Mouse (Mus musculus): Measurements from ENCODE around the gene Acap2. TPM values are rescaled to one million over a fixed set of nuclear protein-coding genes. Genes with fewer than 3 reads are reported as not detected.
A peak's percentile ranks its signal among the peaks of the same experiment; 100 is the strongest.

Gene Acap2
- polyA plus RNA-seq, 1 experiment from 2014 or later, result 26.3 TPM

- Histone ChIP-seq H3K4me3 (ENCODE audit: low read depth, low read length) (peak overlapping the region; percentile 94), H3K4me2 (ENCODE audit: low read depth, low read length) (peak overlapping the region; percentile 83), H3K27ac (replicated peaks; ENCODE audit: low read depth, low read length) (peak overlapping the region; percentile 95), H3K9me3 (ENCODE audit: control insufficient read depth, low read length) (no peaks in the 10 kb centered on the region), H3K4me1 (ENCODE audit: control insufficient read depth, insufficient read depth, low read length) (peaks cover 13% of the 10 kb centered on the region; the same call in 1 of the 2 replicates), H3K36me3 (ENCODE audit: control insufficient read depth, insufficient read depth, low read length) (no peaks in the 10 kb centered on the region), H3K27me3 (replicated peaks; ENCODE audit: control insufficient read depth, insufficient read depth, low read length) (no peaks in the 10 kb centered on the region), H3K9ac (ENCODE audit: low read depth, low read length) (peak overlapping the region; percentile 94)
- peak; percentile 16 for ATAC-seq (ENCODE audit: low read depth)
- WGBS, result under 1% methylated on average over 39 of the region's 56 CpGs
- DNase-seq (ENCODE audit: low spot score), result peak; percentile 53
Observed at GRCm38 (mm10) chr16:31199926-31200789, 887 bp downstream of the Acap2 start.

- H3K9me3 ChIP-seq (ENCODE audit: control insufficient read depth, low read length), result no peaks in the 10 kb centered on the region
- 7% methylated on average over 14 of the region's 14 CpGs for WGBS
Observed at GRCm38 (mm10) chr16:31199591-31199925, 1.5 kb downstream of the Acap2 start.

GRCm38 (mm10) chr16:31196971-31197370, 4.1 kb downstream of the Acap2 start:
- ATAC-seq (ENCODE audit: low read depth), result no peak
- no peak overlapping the region for H3K4me3 ChIP-seq (ENCODE audit: low read depth, low read length)
- H3K27ac ChIP-seq (replicated peaks; ENCODE audit: low read depth, low read length), result no peak overlapping the region
- no peak overlapping the region for H3K4me2 ChIP-seq (ENCODE audit: low read depth, low read length)
- 53% methylated on average over 3 of the region's 3 CpGs for WGBS
- H3K9ac ChIP-seq (ENCODE audit: low read depth, low read length), result no peak overlapping the region
- peaks cover 23% of the 10 kb centered on the region for H3K4me1 ChIP-seq (ENCODE audit: control insufficient read depth, insufficient read depth, low read length)
- H3K36me3 ChIP-seq (ENCODE audit: control insufficient read depth, insufficient read depth, low read length), result no peaks in the 10 kb centered on the region
- DNase-seq (ENCODE audit: low spot score), result no peak
- H3K9me3 ChIP-seq (ENCODE audit: control insufficient read depth, low read length), result no peaks in the 10 kb centered on the region
- no peaks in the 10 kb centered on the region for H3K27me3 ChIP-seq (replicated peaks; ENCODE audit: control insufficient read depth, insufficient read depth, low read length)

More at GRCm38 (mm10) chr16:31199591-31199925, 1.5 kb downstream of the Acap2 start:
- H3K4me1 ChIP-seq (ENCODE audit: control insufficient read depth, insufficient read depth, low read length), result peaks cover 13% of the 10 kb centered on the region; the same call in 1 of the 2 replicates
- H3K27ac ChIP-seq (replicated peaks; ENCODE audit: low read depth, low read length), result peak overlapping the region; percentile 95
- no peak for ATAC-seq (ENCODE audit: low read depth)
- no peaks in the 10 kb centered on the region for H3K27me3 ChIP-seq (replicated peaks; ENCODE audit: control insufficient read depth, insufficient read depth, low read length)
- H3K36me3 ChIP-seq (ENCODE audit: control insufficient read depth, insufficient read depth, low read length), result no peaks in the 10 kb centered on the region
- H3K4me3 ChIP-seq (ENCODE audit: low read depth, low read length), result peak overlapping the region; percentile 94
- DNase-seq (ENCODE audit: low spot score), result peak; percentile 55
- H3K9ac ChIP-seq (ENCODE audit: low read depth, low read length), result peak overlapping the region; percentile 94
- H3K4me2 ChIP-seq (ENCODE audit: low read depth, low read length), result peak overlapping the region; percentile 83

GRCm38 (mm10) chr16:31192526-31192925, 8.5 kb downstream of the Acap2 start:
- 0 out of 2 replicates have a peak overlapping the region, but pooled peaks have one; percentile 59 for H3K27ac ChIP-seq (replicated peaks; ENCODE audit: low read depth, low read length)
- WGBS, result 43% methylated on average over 3 of the region's 3 CpGs

GRCm38 (mm10) chr16:31191818-31192217, 9.2 kb downstream of the Acap2 start:
- Histone ChIP-seq H3K9me3 (ENCODE audit: control insufficient read depth, low read length) (no peaks in the 10 kb centered on the region), H3K4me1 (ENCODE audit: control insufficient read depth, insufficient read depth, low read length) (peaks cover 15% of the 10 kb centered on the region), H3K27ac (replicated peaks; ENCODE audit: low read depth, low read length) (peak overlapping the region; percentile 59; the same call in 1 of the 2 replicates), H3K27me3 (replicated peaks; ENCODE audit: control insufficient read depth, insufficient read depth, low read length) (no peaks in the 10 kb centered on the region), H3K36me3 (ENCODE audit: control insufficient read depth, insufficient read depth, low read length) (no peaks in the 10 kb centered on the region), H3K4me2 (ENCODE audit: low read depth, low read length) (no peak overlapping the region; the same call in 1 of the 2 replicates), H3K4me3 (ENCODE audit: low read depth, low read length) (no peak overlapping the region), H3K9ac (ENCODE audit: low read depth, low read length) (no peak overlapping the region)
- DNase-seq (ENCODE audit: low spot score) (no peak), ATAC-seq (ENCODE audit: low read depth) (no peak; the same call in 1 of the 2 replicates)
- 40% methylated on average over 6 of the region's 6 CpGs for WGBS

More at GRCm38 (mm10) chr16:31192526-31192925, 8.5 kb downstream of the Acap2 start:
- H3K36me3 ChIP-seq (ENCODE audit: control insufficient read depth, insufficient read depth, low read length), result no peaks in the 10 kb centered on the region
- ATAC-seq (ENCODE audit: low read depth) (0 out of 2 replicates have a peak, but pooled peaks have one; percentile 15), DNase-seq (ENCODE audit: low spot score) (no peak)
- no peak overlapping the region for H3K4me2 ChIP-seq (ENCODE audit: low read depth, low read length)
- no peaks in the 10 kb centered on the region for H3K27me3 ChIP-seq (replicated peaks; ENCODE audit: control insufficient read depth, insufficient read depth, low read length)
- H3K9me3 ChIP-seq (ENCODE audit: control insufficient read depth, low read length), result no peaks in the 10 kb centered on the region
- no peak overlapping the region for H3K9ac ChIP-seq (ENCODE audit: low read depth, low read length)
- no peak overlapping the region for H3K4me3 ChIP-seq (ENCODE audit: low read depth, low read length)
- peaks cover 15% of the 10 kb centered on the region for H3K4me1 ChIP-seq (ENCODE audit: control insufficient read depth, insufficient read depth, low read length)

GRCm38 (mm10) chr16:31190426-31190825, 10.6 kb downstream of the Acap2 start:
- H3K9me3 ChIP-seq (ENCODE audit: control insufficient read depth, low read length), result no peaks in the 10 kb centered on the region
- no peak overlapping the region for H3K4me3 ChIP-seq (ENCODE audit: low read depth, low read length)
- no peak overlapping the region for H3K27ac ChIP-seq (replicated peaks; ENCODE audit: low read depth, low read length)
- H3K4me2 ChIP-seq (ENCODE audit: low read depth, low read length), result no peak overlapping the region
- H3K36me3 ChIP-seq (ENCODE audit: control insufficient read depth, insufficient read depth, low read length), result no peaks in the 10 kb centered on the region
- H3K4me1 ChIP-seq (ENCODE audit: control insufficient read depth, insufficient read depth, low read length), result peaks cover 15% of the 10 kb centered on the region
- no peaks in the 10 kb centered on the region for H3K27me3 ChIP-seq (replicated peaks; ENCODE audit: control insufficient read depth, insufficient read depth, low read length)
- DNase-seq (ENCODE audit: low spot score) (no peak), ATAC-seq (ENCODE audit: low read depth) (no peak)
- no peak overlapping the region for H3K9ac ChIP-seq (ENCODE audit: low read depth, low read length)
- WGBS, result 87% methylated on average over 8 of the region's 8 CpGs

GRCm38 (mm10) chr16:31189291-31189690, 11.8 kb downstream of the Acap2 start:
- Histone ChIP-seq H3K4me2 (ENCODE audit: low read depth, low read length) (no peak overlapping the region), H3K27me3 (replicated peaks; ENCODE audit: control insufficient read depth, insufficient read depth, low read length) (no peaks in the 10 kb centered on the region), H3K36me3 (ENCODE audit: control insufficient read depth, insufficient read depth, low read length) (no peaks in the 10 kb centered on the region), H3K27ac (replicated peaks; ENCODE audit: low read depth, low read length) (no peak overlapping the region), H3K4me3 (ENCODE audit: low read depth, low read length) (no peak overlapping the region), H3K4me1 (ENCODE audit: control insufficient read depth, insufficient read depth, low read length) (peaks cover 21% of the 10 kb centered on the region), H3K9ac (ENCODE audit: low read depth, low read length) (no peak overlapping the region), H3K9me3 (ENCODE audit: control insufficient read depth, low read length) (no peaks in the 10 kb centered on the region)
- DNase-seq (ENCODE audit: low spot score) (no peak), ATAC-seq (ENCODE audit: low read depth) (no peak)
- WGBS, result 91% methylated on average over 5 of the region's 5 CpGs

- no peak for DNase-seq (ENCODE audit: low spot score)
- Histone ChIP-seq H3K27me3 (replicated peaks; ENCODE audit: control insufficient read depth, insufficient read depth, low read length) (no peaks in the 10 kb centered on the region), H3K4me2 (ENCODE audit: low read depth, low read length) (no peak overlapping the region), H3K27ac (replicated peaks; ENCODE audit: low read depth, low read length) (no peak overlapping the region), H3K9me3 (ENCODE audit: control insufficient read depth, low read length) (no peaks in the 10 kb centered on the region), H3K9ac (ENCODE audit: low read depth, low read length) (no peak overlapping the region), H3K4me3 (ENCODE audit: low read depth, low read length) (no peak overlapping the region), H3K4me1 (ENCODE audit: control insufficient read depth, insufficient read depth, low read length) (peaks cover 23% of the 10 kb centered on the region), H3K36me3 (ENCODE audit: control insufficient read depth, insufficient read depth, low read length) (no peaks in the 10 kb centered on the region)
- ATAC-seq (ENCODE audit: low read depth), result no peak
- 87% methylated on average over 2 of the region's 2 CpGs for WGBS
Observed at GRCm38 (mm10) chr16:31188799-31189198, 12.2 kb downstream of the Acap2 start.
